Mouse (Mus musculus): ENCODE results near the gene Runx3. TPM values are rescaled to one million over a fixed set of nuclear protein-coding genes. Genes with fewer than 3 reads are reported as not detected.

Runx3 gene
- polyA plus RNA-seq, 1 experiment from 2014 or later: 0.16 TPM

DNA sequence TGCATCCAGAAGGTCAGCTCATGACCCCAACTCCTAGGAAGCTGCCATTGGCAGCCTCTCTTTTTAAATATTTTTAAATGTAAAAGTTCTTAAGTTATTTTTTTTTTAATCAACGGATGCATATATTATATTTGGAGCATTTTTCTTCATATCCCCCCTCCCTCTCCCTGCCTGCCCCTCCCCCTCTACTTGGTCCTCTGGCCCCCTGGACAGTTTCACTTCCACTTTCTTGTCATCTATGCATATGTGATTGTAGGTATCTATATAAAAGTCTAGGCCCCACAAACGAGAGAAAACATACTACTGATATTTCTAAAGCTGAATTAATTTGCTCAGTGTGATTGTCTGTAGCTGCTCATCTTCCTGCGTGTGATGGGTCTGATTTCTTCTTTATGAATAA is 4.7 kb downstream of the Runx3 start:
- no peak for ATAC-seq (ENCODE audit: insufficient read depth)
- H3K4me3 ChIP-seq (ENCODE audit: low read depth, low read length): no peak overlapping the region
- 74% methylated on average over 3 of the region's 3 CpGs for WGBS
- TF ChIP-seq CTCF (IDR thresholded peaks at IDR 0.05; ENCODE audit: low read depth): no peak
- no peak overlapping the region for H3K27ac ChIP-seq (ENCODE audit: low read depth)
- H3K4me1 ChIP-seq (ENCODE audit: insufficient read depth): no peaks in the 10 kb centered on the region; the same call in 1 of the 2 replicates
- 0 out of 2 replicates have a peak, but pooled peaks cover 2% of the 10 kb centered on the region for H3K27me3 ChIP-seq (ENCODE audit: insufficient read depth, low read length)
- DNase-seq: no peak
- H3K4me2 ChIP-seq: no peak overlapping the region
- H3K9ac ChIP-seq: no peak overlapping the region
- H3K9me3 ChIP-seq (ENCODE audit: low read depth, low read length): no peaks in the 10 kb centered on the region
- no peaks in the 10 kb centered on the region for H3K36me3 ChIP-seq (ENCODE audit: insufficient read depth)

DNA sequence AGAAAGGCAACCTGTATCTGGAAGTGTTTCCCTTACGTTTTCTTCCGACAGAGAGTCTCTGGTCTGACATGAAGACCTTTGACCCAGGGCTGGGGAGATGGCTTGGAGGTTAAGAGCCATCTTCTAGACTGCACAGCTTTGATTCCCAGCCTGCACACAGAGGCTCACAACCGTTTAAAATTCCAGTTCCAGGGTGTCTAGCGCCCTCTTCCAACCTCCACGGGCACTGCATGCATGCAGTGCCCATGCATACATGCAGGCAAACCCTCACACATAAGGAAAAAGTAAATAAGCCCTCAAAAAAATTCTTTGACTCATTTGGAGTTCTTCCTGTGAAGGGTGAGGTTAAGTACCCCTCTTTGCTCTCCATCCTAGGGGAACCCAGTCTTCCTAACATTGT is 5.9 kb downstream of the Runx3 start:
- Histone ChIP-seq H3K9ac (no peak overlapping the region), H3K4me3 (ENCODE audit: low read depth, low read length) (no peak overlapping the region), H3K27ac (ENCODE audit: low read depth) (no peak overlapping the region), H3K36me3 (ENCODE audit: insufficient read depth) (no peaks in the 10 kb centered on the region), H3K9me3 (ENCODE audit: low read depth, low read length) (no peaks in the 10 kb centered on the region), H3K4me2 (no peak overlapping the region), H3K27me3 (ENCODE audit: insufficient read depth, low read length) (0 out of 2 replicates have a peak, but pooled peaks cover 2% of the 10 kb centered on the region), H3K4me1 (ENCODE audit: insufficient read depth) (no peaks in the 10 kb centered on the region; the same call in 1 of the 2 replicates)
- ATAC-seq (ENCODE audit: insufficient read depth) (no peak), DNase-seq (no peak)
- TF ChIP-seq CTCF (IDR thresholded peaks at IDR 0.05; ENCODE audit: low read depth): 0 out of 2 replicates have a peak, but pooled peaks have one; percentile 25
- 66% methylated on average over 5 of the region's 5 CpGs for WGBS

- Histone ChIP-seq H3K9ac (no peak overlapping the region), H3K4me2 (peak overlapping the region; percentile 56), H3K9me3 (ENCODE audit: low read depth, low read length) (no peaks in the 10 kb centered on the region), H3K36me3 (ENCODE audit: insufficient read depth) (no peaks in the 10 kb centered on the region), H3K4me3 (ENCODE audit: low read depth, low read length) (peak overlapping the region; percentile 26), H3K27ac (ENCODE audit: low read depth) (no peak overlapping the region), H3K4me1 (ENCODE audit: insufficient read depth) (no peaks in the 10 kb centered on the region; the same call in 1 of the 2 replicates), H3K27me3 (ENCODE audit: insufficient read depth, low read length) (0 out of 2 replicates have a peak, but pooled peaks cover 2% of the 10 kb centered on the region)
- WGBS: 10% methylated on average over 22 of the region's 22 CpGs
- ATAC-seq (ENCODE audit: insufficient read depth) (no peak), DNase-seq (peak; percentile 58)
- no peak for TF ChIP-seq CTCF (IDR thresholded peaks at IDR 0.05; ENCODE audit: low read depth)
Observed at GRCm38 (mm10) chr4:135128841-135129520, 8.5 kb downstream of the Runx3 start.

DNA sequence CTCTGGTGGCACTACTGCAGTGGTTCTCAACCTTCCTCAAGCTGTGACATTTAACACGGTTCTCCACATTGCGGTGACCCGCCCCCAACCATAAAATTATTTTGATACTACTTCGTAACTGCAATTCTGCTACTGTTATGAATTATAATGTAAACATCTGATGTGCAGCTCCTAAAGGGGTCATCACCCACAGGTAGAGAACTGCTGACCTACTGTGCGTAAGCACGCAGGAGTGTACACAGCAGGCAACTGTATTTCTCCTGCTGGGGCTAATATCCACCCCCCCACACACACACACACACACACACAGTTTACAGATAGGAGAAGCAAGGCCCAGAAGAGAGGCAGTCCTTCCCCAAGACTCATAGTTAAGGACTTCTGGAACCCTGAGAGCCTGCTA is 9.7 kb downstream of the Runx3 start:
- H3K27ac ChIP-seq (ENCODE audit: low read depth): no peak overlapping the region
- H3K9me3 ChIP-seq (ENCODE audit: low read depth, low read length): no peaks in the 10 kb centered on the region
- no peak overlapping the region for H3K4me2 ChIP-seq
- ATAC-seq (ENCODE audit: insufficient read depth) (no peak), DNase-seq (no peak)
- H3K4me3 ChIP-seq (ENCODE audit: low read depth, low read length): no peak overlapping the region
- WGBS: 89% methylated on average over 6 of the region's 6 CpGs
- no peaks in the 10 kb centered on the region; the same call in 1 of the 2 replicates for H3K4me1 ChIP-seq (ENCODE audit: insufficient read depth)
- H3K9ac ChIP-seq: no peak overlapping the region
- no peaks in the 10 kb centered on the region for H3K36me3 ChIP-seq (ENCODE audit: insufficient read depth)
- 0 out of 2 replicates have a peak, but pooled peaks cover 2% of the 10 kb centered on the region for H3K27me3 ChIP-seq (ENCODE audit: insufficient read depth, low read length)
- no peak for TF ChIP-seq CTCF (IDR thresholded peaks at IDR 0.05; ENCODE audit: low read depth)

DNA sequence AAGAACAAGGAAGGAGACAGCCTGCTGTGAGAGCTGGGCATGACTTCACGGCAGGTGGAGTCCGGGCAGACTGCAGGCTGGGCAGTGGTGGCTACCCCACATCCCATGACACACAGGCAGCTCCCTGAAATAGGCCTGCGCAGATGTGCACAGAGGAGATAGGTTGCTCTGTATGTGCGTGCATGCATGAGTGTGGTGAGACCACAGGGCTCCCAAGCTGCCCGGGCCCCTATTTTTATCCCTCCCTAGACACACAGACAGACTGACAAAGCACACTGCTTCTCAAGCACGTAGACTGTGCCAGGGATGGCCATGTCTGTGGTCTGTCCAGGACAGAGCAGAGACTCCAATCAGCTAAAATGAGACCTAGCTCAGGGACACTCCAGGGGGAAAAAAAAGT is 10.7 kb downstream of the Runx3 start:
- H3K4me2 ChIP-seq: no peak overlapping the region
- H3K4me1 ChIP-seq (ENCODE audit: insufficient read depth): no peaks in the 10 kb centered on the region; the same call in 1 of the 2 replicates
- WGBS: 72% methylated on average over 6 of the region's 6 CpGs
- no peak overlapping the region for H3K27ac ChIP-seq (ENCODE audit: low read depth)
- TF ChIP-seq CTCF (IDR thresholded peaks at IDR 0.05; ENCODE audit: low read depth): no peak
- no peaks in the 10 kb centered on the region for H3K9me3 ChIP-seq (ENCODE audit: low read depth, low read length)
- ATAC-seq (ENCODE audit: insufficient read depth) (no peak), DNase-seq (no peak)
- H3K36me3 ChIP-seq (ENCODE audit: insufficient read depth): no peaks in the 10 kb centered on the region
- no peak overlapping the region for H3K4me3 ChIP-seq (ENCODE audit: low read depth, low read length)
- H3K27me3 ChIP-seq (ENCODE audit: insufficient read depth, low read length): 0 out of 2 replicates have a peak, but pooled peaks cover 2% of the 10 kb centered on the region
- no peak overlapping the region for H3K9ac ChIP-seq

DNA sequence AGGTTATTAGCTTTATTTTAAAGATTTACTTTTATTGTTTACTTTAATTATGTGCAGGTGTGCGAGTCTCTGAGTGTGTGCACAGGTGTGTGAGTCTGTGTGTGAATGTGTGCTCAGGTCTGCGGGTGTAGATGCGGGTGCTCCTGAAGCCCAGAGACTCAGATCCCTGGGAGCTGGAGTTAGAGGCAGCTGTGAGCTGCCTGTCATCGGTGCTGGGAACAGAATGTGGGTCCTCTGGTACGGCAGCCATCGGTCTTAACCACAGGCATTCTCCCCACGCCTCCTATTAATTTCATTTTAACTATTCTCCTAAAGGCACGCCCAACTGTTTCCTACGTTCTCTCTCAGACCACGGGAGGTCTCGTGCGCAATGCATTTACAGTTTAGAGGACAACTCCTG is 12.3 kb downstream of the Runx3 start:
- Histone ChIP-seq H3K9me3 (ENCODE audit: low read depth, low read length) (no peaks in the 10 kb centered on the region), H3K27ac (ENCODE audit: low read depth) (no peak overlapping the region), H3K4me2 (no peak overlapping the region), H3K36me3 (ENCODE audit: insufficient read depth) (no peaks in the 10 kb centered on the region), H3K9ac (no peak overlapping the region), H3K4me1 (ENCODE audit: insufficient read depth) (no peaks in the 10 kb centered on the region; the same call in 1 of the 2 replicates), H3K27me3 (ENCODE audit: insufficient read depth, low read length) (peaks cover 8% of the 10 kb centered on the region; the same call in 1 of the 2 replicates), H3K4me3 (ENCODE audit: low read depth, low read length) (no peak overlapping the region)
- ATAC-seq (ENCODE audit: insufficient read depth) (no peak), DNase-seq (no peak)
- 80% methylated on average over 12 of the region's 12 CpGs for WGBS
- no peak for TF ChIP-seq CTCF (IDR thresholded peaks at IDR 0.05; ENCODE audit: low read depth)

DNA sequence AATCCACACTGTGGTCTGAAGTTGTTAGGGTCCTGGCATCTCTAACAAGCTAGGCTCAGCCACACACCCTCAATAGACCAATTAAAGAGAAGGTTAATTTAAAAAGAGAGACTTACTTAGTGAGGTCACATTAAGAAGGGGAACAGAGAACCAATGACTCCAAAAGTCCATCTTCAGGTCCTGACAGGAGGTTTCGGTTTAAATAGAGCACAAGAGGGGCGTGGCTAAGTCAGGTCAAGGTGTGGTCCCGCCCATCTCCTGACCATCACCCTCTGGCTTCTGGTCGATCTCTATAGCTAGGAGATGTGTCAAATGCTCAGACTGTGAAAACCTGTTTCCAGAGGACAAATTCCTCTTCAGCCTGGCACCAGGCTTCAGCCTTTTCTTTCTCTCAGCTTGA is 13.3 kb downstream of the Runx3 start:
- H3K4me3 ChIP-seq (ENCODE audit: low read depth, low read length): no peak overlapping the region
- no peaks in the 10 kb centered on the region for H3K9me3 ChIP-seq (ENCODE audit: low read depth, low read length)
- WGBS: 58% methylated on average over 4 of the region's 4 CpGs
- no peak for TF ChIP-seq CTCF (IDR thresholded peaks at IDR 0.05; ENCODE audit: low read depth)
- no peak overlapping the region for H3K4me2 ChIP-seq
- ATAC-seq (ENCODE audit: insufficient read depth): no peak
- no peaks in the 10 kb centered on the region for H3K36me3 ChIP-seq (ENCODE audit: insufficient read depth)
- H3K4me1 ChIP-seq (ENCODE audit: insufficient read depth): no peaks in the 10 kb centered on the region; the same call in 1 of the 2 replicates
- peaks cover 15% of the 10 kb centered on the region for H3K27me3 ChIP-seq (ENCODE audit: insufficient read depth, low read length)
- no peak overlapping the region for H3K27ac ChIP-seq (ENCODE audit: low read depth)
- no peak for DNase-seq
- H3K9ac ChIP-seq: no peak overlapping the region
